Mouse (Mus musculus) heart, postnatal 10 days (tissue): Measurements from ENCODE around the gene Lrrc8d. TPM values are rescaled to one million over a fixed set of nuclear protein-coding genes. Genes with fewer than 3 reads are reported as not detected.

Experiments
- DNase-seq, 2 experiments: peaks; one replicate each; pipeline ENCODE4 v3.0.0; 2021
- intact Hi-C: fragments of 180-260 bp; cut with DNase I; formaldehyde crosslinking; loops from one replicate; pipeline ENCODE4 v1.15.1; 2025
- total RNA-seq, 2 experiments: library from RNA; stranded (reverse); gene quantifications; 2 replicates each; pipeline ENCODE4 v1.2.3; 2021

The Lrrc8d gene
- total RNA-seq, 2 experiments from 2014 or later: 18.7 to 19.5 TPM

GRCm38 (mm10) chr5:105876068-105876924 is 176.5 kb downstream of the Lrrc8d start, which contains the start of gene Zfp326:
Zfp326 (plus strand) TSS chr5:105876565.
- intact Hi-C loops: no loop called here
- DNase-seq: peak; percentile 94

- intact Hi-C loops: no loop called here
- peak; percentile 59 to 61 for DNase-seq
These were observed 177.4 kb downstream of the Lrrc8d start for GRCm38 (mm10) chr5:105876925-105877774.

Other genes starting within 250 kb of the Lrrc8d start
- 10 to 100 TPM; 55.5 to 58.8 TPM for gene Lrrc8c, start 180.6 kb upstream of the Lrrc8d start, total RNA-seq
- 10 to 100 TPM; 21.1 to 21.9 TPM for gene Zfp326, start 176.6 kb downstream of the Lrrc8d start, total RNA-seq